ENCODE assay signal across 12 mouse cellular contexts in genomic region chr14:32708756-32709155, GRCm38 (mm10). TPM values are rescaled to one million over a fixed set of nuclear protein-coding genes. Genes with fewer than 3 reads are reported as not detected.
A peak's percentile ranks its signal among the peaks of the same experiment; 100 is the strongest.
DNase-seq lines count a peak whose midpoint lies in the region; ATAC-seq and TF ChIP-seq lines count a peak whose summit lies in the region.
"Had no signal": no experiment of that assay in that cellular context is flagged by ENCODE, and none has a peak within 500 bp of the region (broad histone marks: within the 10 kb centered on the region; RNA-seq: fewer than 3 reads in every experiment).

No protein-coding gene starts in this region.

- no peak overlapping the region for H3K9ac ChIP-seq in lung, embryonic 14.5 days
- H3K9ac ChIP-seq in embryonic facial prominence, embryonic 15.5 days: no peak overlapping the region
- H3K9ac ChIP-seq: forebrain, embryonic 12.5 days; limb, embryonic 12.5 days had no signal

- TF ChIP-seq CTCF in lung, embryonic 14.5 days (IDR thresholded peaks at IDR 0.05; ENCODE audit: low read depth): no peak

- no peak overlapping the region for H3K27ac ChIP-seq in lung, embryonic 14.5 days (ENCODE audit: low read depth)
- no peak overlapping the region for H3K27ac ChIP-seq in embryonic facial prominence, embryonic 15.5 days (replicated peaks)
- H3K27ac ChIP-seq in limb, embryonic 10.5 days: no peak overlapping the region
- no peak overlapping the region for H3K27ac ChIP-seq in hindbrain, embryonic 10.5 days
- H3K27ac ChIP-seq: forebrain, embryonic 12.5 days; limb, embryonic 12.5 days had no signal

- ATAC-seq in lung, embryonic 14.5 days (ENCODE audit: insufficient read depth): 0 out of 2 replicates have a peak, but pooled peaks have one; percentile 28
- ATAC-seq in embryonic facial prominence, embryonic 15.5 days (ENCODE audit: insufficient number of reproducible peaks, low FRiP score, low TSS enrichment, low read depth): 0 out of 2 replicates have a peak, but pooled peaks have one; percentile 2
- ATAC-seq: Patski had no signal

- no peaks in the 10 kb centered on the region for H3K9me3 ChIP-seq in lung, embryonic 14.5 days (ENCODE audit: low read depth, low read length)
- no peaks in the 10 kb centered on the region for H3K9me3 ChIP-seq in embryonic facial prominence, embryonic 15.5 days (replicated peaks)
- H3K9me3 ChIP-seq in limb, embryonic 10.5 days (replicated peaks): no peaks in the 10 kb centered on the region
- no peaks in the 10 kb centered on the region for H3K9me3 ChIP-seq in hindbrain, embryonic 10.5 days
- H3K9me3 ChIP-seq: forebrain, embryonic 12.5 days; limb, embryonic 12.5 days had no signal

- H3K4me1 ChIP-seq in lung, embryonic 14.5 days (ENCODE audit: insufficient read depth): no peaks in the 10 kb centered on the region
- H3K4me1 ChIP-seq in embryonic facial prominence, embryonic 15.5 days: no peaks in the 10 kb centered on the region
- no peaks in the 10 kb centered on the region; the same call in 1 of the 2 replicates for H3K4me1 ChIP-seq in limb, embryonic 10.5 days
- peaks cover 9% of the 10 kb centered on the region for H3K4me1 ChIP-seq in hindbrain, embryonic 10.5 days (replicated peaks)
- H3K4me1 ChIP-seq: forebrain, embryonic 12.5 days; limb, embryonic 12.5 days had no signal

- H3K36me3 ChIP-seq in lung, embryonic 14.5 days (ENCODE audit: insufficient read depth): no peaks in the 10 kb centered on the region
- H3K36me3 ChIP-seq in embryonic facial prominence, embryonic 15.5 days: no peaks in the 10 kb centered on the region
- H3K36me3 ChIP-seq in limb, embryonic 10.5 days: no peaks in the 10 kb centered on the region
- H3K36me3 ChIP-seq in hindbrain, embryonic 10.5 days: no peaks in the 10 kb centered on the region
- H3K36me3 ChIP-seq: forebrain, embryonic 12.5 days; limb, embryonic 12.5 days had no signal

- DNase-seq in heart, adult 11 months: peak; percentile 88
- no peak for DNase-seq in heart, adult 18-20 months
- DNase-seq in lung, embryonic 14.5 days: peak; percentile 20
- no peak for DNase-seq in lung, postnatal 14 days
- DNase-seq in limb, embryonic 10.5 days (ENCODE audit: low spot score): peak; percentile 23
- DNase-seq in hindbrain, embryonic 10.5 days (ENCODE audit: low spot score): no peak
- DNase-seq: cerebellum, adult 11-12 months; thymus, postnatal 36 days had no signal

- H3K4me3 ChIP-seq in lung, embryonic 14.5 days (ENCODE audit: low read depth, low read length): no peak overlapping the region
- no peak overlapping the region for H3K4me3 ChIP-seq in embryonic facial prominence, embryonic 15.5 days (replicated peaks)
- no peak overlapping the region for H3K4me3 ChIP-seq in limb, embryonic 10.5 days
- no peak overlapping the region for H3K4me3 ChIP-seq in hindbrain, embryonic 10.5 days
- H3K4me3 ChIP-seq: forebrain, embryonic 12.5 days; limb, embryonic 12.5 days had no signal

- no peak overlapping the region for H3K4me2 ChIP-seq in lung, embryonic 14.5 days
- H3K4me2 ChIP-seq in embryonic facial prominence, embryonic 15.5 days (replicated peaks): no peak overlapping the region
- H3K4me2 ChIP-seq: forebrain, embryonic 12.5 days; limb, embryonic 12.5 days had no signal

- H3K27me3 ChIP-seq in lung, embryonic 14.5 days (ENCODE audit: insufficient read depth, low read length): no peaks in the 10 kb centered on the region
- H3K27me3 ChIP-seq in embryonic facial prominence, embryonic 15.5 days: no peaks in the 10 kb centered on the region
- H3K27me3 ChIP-seq in limb, embryonic 10.5 days (ENCODE audit: low read depth, poor library complexity, severe bottlenecking): no peaks in the 10 kb centered on the region
- no peaks in the 10 kb centered on the region for H3K27me3 ChIP-seq in hindbrain, embryonic 10.5 days (ENCODE audit: insufficient read depth, poor library complexity, severe bottlenecking)
- H3K27me3 ChIP-seq: forebrain, embryonic 12.5 days; limb, embryonic 12.5 days had no signal

- WGBS in lung, embryonic 14.5 days: 43% methylated on average over 7 of the region's 7 CpGs
- 70% methylated on average over 7 of the region's 7 CpGs for WGBS in embryonic facial prominence, embryonic 15.5 days
- WGBS in limb, embryonic 10.5 days: 82% methylated on average over 7 of the region's 7 CpGs
- 87% methylated on average over 7 of the region's 7 CpGs for WGBS in hindbrain, embryonic 10.5 days

RNA-seq across cellular contexts. Expression of gene 3425401B19Rik, which starts 23.7 kb away (rescaled TPM):
- 100 to 1,000 TPM in 1 of 2 experiments, 10 to 100 TPM in 1; 98.0 to 103 TPM for total RNA-seq in heart, adult 18-20 months (2021)
- 0.18 and 0.22 TPM in 2 replicates for polyA plus RNA-seq in lung, embryonic 14.5 days (2014; fragmentation: Nextera tagmentation; extraction: Ambion mirVana)
- polyA plus RNA-seq in embryonic facial prominence, embryonic 15.5 days (2015; fragmentation: Nextera tagmentation; extraction: Ambion mirVana): 2.1 and 3.7 TPM in 2 replicates
- polyA plus RNA-seq in limb, embryonic 10.5 days (2016; fragmentation: Nextera tagmentation; extraction: Ambion mirVana): 0.16 and 0.20 TPM in 2 replicates
- polyA plus RNA-seq in hindbrain, embryonic 10.5 days (2016; fragmentation: Nextera tagmentation; extraction: Ambion mirVana): 0.20 and 0.39 TPM in 2 replicates
- polyA plus RNA-seq: forebrain, embryonic 12.5 days; Patski had no signal

Comparison
In these comparisons a context has a peak if more than half of its experiments do, and no peak if none do; other contexts are left out.
1. DNase-seq: peak in heart, adult 11 months (single experiment), lung, embryonic 14.5 days (single experiment) and limb, embryonic 10.5 days (single experiment); none in heart, adult 18-20 months (0 of 2), lung, postnatal 14 days (single experiment) and hindbrain, embryonic 10.5 days (single experiment).